Mouse (Mus musculus) heart, adult 2 months (tissue): ENCODE results near the gene Nr3c2. TPM values are rescaled to one million over a fixed set of nuclear protein-coding genes. Genes with fewer than 3 reads are reported as not detected.
A peak's percentile ranks its signal among the peaks of the same experiment; 100 is the strongest.

Experiments used
- DNase-seq, 2 experiments: peaks; one replicate each; pipeline ENCODE4 v3.0.0; 2021
- H3K27ac ChIP-seq: fragments of 200-600 bp; 2 replicates; pipeline ENCODE4 v1.8.1; 2022
- H3K27me3 ChIP-seq: fragments of 200-500 bp; 2 replicates; pipeline ENCODE4 v1.6.1; 2012; ENCODE audit warnings: mild to moderate bottlenecking, low read length, inconsistent platforms, mixed read lengths; ENCODE audit not compliant: control insufficient read depth, insufficient read depth
- H3K36me3 ChIP-seq: fragments of 200-500 bp; 2 replicates; pipeline ENCODE4 v1.6.1; 2012; ENCODE audit warnings: low read length, inconsistent platforms; ENCODE audit not compliant: control insufficient read depth, insufficient read depth
- H3K4me1 ChIP-seq: fragments of 200-500 bp; 2 replicates; pipeline ENCODE4 v1.6.1; 2011; ENCODE audit warnings: low read length; ENCODE audit not compliant: control insufficient read depth, insufficient read depth
- H3K4me3 ChIP-seq: fragments of 200-600 bp; 2 replicates; pipeline ENCODE4 v1.8.1; 2022
- H3K79me2 ChIP-seq: fragments of 200-500 bp; replicated peaks from 2 replicates; pipeline ENCODE4 v1.6.1; 2012; ENCODE audit warnings: mild to moderate bottlenecking, inconsistent platforms, low read length, moderate library complexity, mixed read lengths; ENCODE audit not compliant: control insufficient read depth, insufficient read depth
- H3K9ac ChIP-seq: fragments of 200-500 bp; 2 replicates; pipeline ENCODE4 v1.6.1; 2012; ENCODE audit warnings: low read depth, mild to moderate bottlenecking, control low read depth, inconsistent platforms, low read length, mixed read lengths
- CTCF ChIP-seq: fragments of 200-600 bp; IDR thresholded peaks from 2 replicates; pipeline ENCODE4 v1.8.1; 2022; ENCODE audit warnings: antibody characterized with exemption, mild to moderate bottlenecking, moderate library complexity
- EP300 ChIP-seq: fragments of 200-500 bp; IDR thresholded peaks from 2 replicates; pipeline ENCODE4 v1.6.1; 2011; ENCODE audit warnings: low read depth, low read length, control low read depth; ENCODE audit not compliant: insufficient read depth
- POLR2A ChIP-seq: fragments of 200-500 bp; IDR thresholded peaks from 2 replicates; pipeline ENCODE4 v1.6.1; 2011; ENCODE audit warnings: mild to moderate bottlenecking, low read depth, low read length, control low read depth; ENCODE audit not compliant: insufficient read depth
- WGBS: fragments of 180-500 bp; shearing (Covaris S2); methylation state at CpG from one replicate; pipeline ENCODE4 v1.1.7; 2018; 5-methylcytosine and 5-hydroxymethylcytosine counted together
- intact Hi-C: fragments of 180-260 bp; cut with DNase I; formaldehyde crosslinking; loops from one replicate; pipeline ENCODE4 v1.15.1; 2025
- polyA plus RNA-seq: library from polyadenylated mRNA; depleted of rRNA; stranded (reverse); fragments of >200 nt; gene quantifications from 2 replicates; pipeline ENCODE4 v1.2.3, GENCODE M21; 2012
- total RNA-seq, 2 experiments: library from RNA; stranded (reverse); gene quantifications; 2 replicates each; pipeline ENCODE4 v1.2.3; 2021

Gene Nr3c2
- total and polyA plus RNA-seq, 3 experiments: 7.0 to 27.8 (median 21.1) TPM

DNA sequence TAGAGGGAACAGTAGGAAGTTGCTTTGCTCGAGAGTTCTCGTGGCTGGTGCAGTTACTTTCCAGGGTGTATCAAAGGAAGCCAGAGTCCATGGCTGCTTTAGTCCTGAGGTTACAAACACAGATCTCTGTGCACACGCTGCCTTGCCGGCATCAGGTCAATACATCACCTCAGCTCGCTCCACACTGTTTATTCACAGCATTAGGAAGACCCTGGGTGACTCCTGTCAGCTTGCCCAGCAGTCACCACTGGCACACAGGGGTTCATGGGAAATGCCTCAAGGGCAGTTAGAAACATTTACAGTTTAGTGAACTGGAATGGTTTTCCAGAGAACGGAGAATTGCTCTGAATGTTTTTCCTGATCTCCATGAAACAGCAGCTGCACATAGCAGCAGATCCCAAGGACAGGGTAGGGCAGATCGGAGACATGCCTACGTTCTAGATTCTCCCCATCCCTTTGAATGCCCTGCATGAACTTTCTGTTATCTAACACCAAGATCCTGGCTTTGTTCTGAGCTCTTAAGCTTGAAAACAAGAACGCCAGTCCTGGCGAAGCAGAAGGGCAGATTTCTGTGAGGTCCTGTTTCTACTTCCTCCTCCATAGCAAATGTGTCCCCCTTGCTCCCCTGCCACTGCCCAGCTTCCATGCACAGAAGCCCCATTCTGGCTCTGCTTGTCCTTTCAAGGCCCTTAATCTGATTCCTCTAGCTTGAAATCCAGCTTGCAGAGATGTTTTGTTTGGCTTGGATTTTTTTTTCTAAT lies 221.7 kb downstream of the Nr3c2 start:
- no peak for TF ChIP-seq POLR2A
- TF ChIP-seq EP300: no peak
- no peak for TF ChIP-seq CTCF
- peak; percentile 24 to 30 for DNase-seq
- Histone ChIP-seq H3K4me3 (peak overlapping the region; percentile 2; the same call in 1 of the 2 replicates), H3K79me2 (peaks cover 3% of the 10 kb centered on the region), H3K36me3 (peaks cover 5% of the 10 kb centered on the region), H3K9ac (0 out of 2 replicates have a peak overlapping the region, but pooled peaks have one; percentile 8), H3K27me3 (no peaks in the 10 kb centered on the region), H3K27ac (peak overlapping the region; percentile 67), H3K4me1 (peaks cover 8% of the 10 kb centered on the region)
- intact Hi-C loops: no loop called here
- WGBS: 24% methylated on average over 10 of the region's 10 CpGs

DNA sequence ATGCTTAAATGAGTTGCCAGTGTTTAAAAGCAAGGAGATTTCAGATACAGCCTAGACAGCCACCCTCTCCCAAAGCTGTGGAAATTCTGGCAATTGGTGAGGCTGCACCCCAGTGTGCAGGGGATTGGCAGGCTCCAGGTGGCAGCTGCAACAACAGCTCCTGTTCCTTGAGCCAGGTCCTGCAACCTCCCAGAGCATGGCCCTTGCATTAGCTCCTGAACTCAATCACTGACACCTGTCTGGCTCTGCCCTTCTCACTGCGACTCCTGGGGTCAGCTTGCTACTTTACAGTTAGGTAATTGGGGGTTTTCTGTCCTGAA lies 222.3 kb downstream of the Nr3c2 start:
- intact Hi-C loops: no loop called here
- DNase-seq: peak; percentile 27 to 39
- peak overlapping the region; percentile 67 for H3K27ac ChIP-seq
- H3K36me3 ChIP-seq: peaks cover 5% of the 10 kb centered on the region
- H3K4me1 ChIP-seq: peaks cover 8% of the 10 kb centered on the region
- peaks cover 3% of the 10 kb centered on the region for H3K79me2 ChIP-seq
- no peaks in the 10 kb centered on the region for H3K27me3 ChIP-seq
- no peak overlapping the region for H3K9ac ChIP-seq
- no peak overlapping the region for H3K4me3 ChIP-seq
- WGBS: 30% methylated on average over 1 of the region's 1 CpGs
- TF ChIP-seq CTCF: no peak
- no peak for TF ChIP-seq POLR2A
- TF ChIP-seq EP300: no peak

DNA sequence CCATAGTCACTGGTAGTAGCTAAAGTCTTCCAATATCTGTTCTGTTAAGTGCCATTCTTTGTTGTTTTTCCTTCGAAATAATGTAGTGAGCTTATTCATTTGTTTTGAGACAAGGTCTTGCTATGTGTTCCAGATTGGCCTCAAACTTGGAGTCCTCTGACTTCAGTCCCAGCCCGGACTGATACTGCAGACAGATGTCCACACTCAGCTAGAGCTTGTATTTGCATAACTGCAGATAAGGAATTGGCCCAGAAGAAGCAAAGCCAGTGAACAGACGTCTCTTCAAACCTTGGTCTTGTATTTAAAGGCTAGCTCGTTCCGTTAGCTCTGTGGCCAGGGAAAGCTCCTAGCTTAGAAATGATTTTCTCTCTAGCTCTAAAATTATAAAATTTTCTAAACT lies 223.1 kb downstream of the Nr3c2 start:
- Histone ChIP-seq H3K27ac (peak overlapping the region; percentile 67), H3K27me3 (no peaks in the 10 kb centered on the region), H3K9ac (no peak overlapping the region), H3K4me3 (no peak overlapping the region), H3K4me1 (peaks cover 8% of the 10 kb centered on the region), H3K79me2 (peaks cover 2% of the 10 kb centered on the region), H3K36me3 (peaks cover 3% of the 10 kb centered on the region; the same call in 1 of the 2 replicates)
- intact Hi-C loops: no loop called here
- peak; percentile 73 for TF ChIP-seq EP300
- no peak for TF ChIP-seq POLR2A
- no peak for TF ChIP-seq CTCF
- peak in 1 of 2 experiments; percentile 64 for DNase-seq
- WGBS: 19% methylated on average over 5 of the region's 5 CpGs

DNA sequence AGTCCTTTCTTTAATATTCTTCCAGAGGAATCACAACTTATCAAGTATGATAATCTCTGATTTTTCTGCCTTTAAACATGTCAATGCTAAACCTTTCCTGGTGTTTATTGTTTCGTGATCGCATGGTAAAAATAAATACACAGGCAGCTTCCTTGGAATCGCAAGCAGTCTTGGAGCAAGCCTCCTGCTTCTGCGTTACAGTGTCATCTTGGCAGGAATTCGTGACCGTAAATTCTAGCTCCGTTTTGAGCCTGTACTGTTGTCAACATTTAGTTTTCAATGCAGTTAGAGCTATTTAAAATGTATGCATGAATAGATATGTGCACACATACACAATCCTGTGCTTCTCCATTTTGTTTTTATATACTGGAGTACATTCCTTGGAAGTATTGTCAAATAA lies 226.5 kb downstream of the Nr3c2 start:
- no peak for DNase-seq
- intact Hi-C loops: no loop called here
- 91% methylated on average over 7 of the region's 7 CpGs for WGBS

DNA sequence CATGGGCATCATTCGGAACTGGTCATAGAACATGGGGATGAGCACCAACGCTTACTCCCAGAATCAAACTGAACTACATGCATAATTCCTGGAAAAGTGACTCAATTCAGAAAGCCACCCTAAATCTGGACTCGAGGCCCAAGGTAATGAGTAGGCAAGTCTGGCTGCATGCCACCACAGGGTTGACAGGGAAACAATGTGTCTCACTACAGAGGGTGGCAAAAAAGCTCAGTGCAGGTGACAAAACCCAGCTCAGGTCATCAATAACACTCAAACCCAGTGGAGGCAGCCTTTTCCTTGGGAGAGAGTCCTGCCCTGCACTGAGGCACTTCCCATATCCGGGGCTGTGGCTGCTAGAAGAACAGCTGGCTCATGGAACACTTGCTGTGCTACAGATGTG lies 228.8 kb downstream of the Nr3c2 start:
- Histone ChIP-seq H3K9ac (no peak overlapping the region), H3K27ac (no peak overlapping the region), H3K4me3 (no peak overlapping the region), H3K27me3 (no peaks in the 10 kb centered on the region), H3K36me3 (no peaks in the 10 kb centered on the region; the same call in 1 of the 2 replicates), H3K4me1 (no peaks in the 10 kb centered on the region; the same call in 1 of the 2 replicates), H3K79me2 (peaks cover 2% of the 10 kb centered on the region)
- intact Hi-C loops: no loop called here
- TF ChIP-seq EP300 (no peak), POLR2A (no peak), CTCF (no peak)
- 76% methylated on average over 4 of the region's 4 CpGs for WGBS
- no peak for DNase-seq

More for the DNA sequence above, 226.5 kb downstream of the Nr3c2 start:
- Histone ChIP-seq H3K9ac (no peak overlapping the region), H3K27me3 (no peaks in the 10 kb centered on the region), H3K36me3 (peaks cover 3% of the 10 kb centered on the region; the same call in 1 of the 2 replicates), H3K4me3 (no peak overlapping the region), H3K27ac (no peak overlapping the region), H3K4me1 (peaks cover 6% of the 10 kb centered on the region), H3K79me2 (peaks cover 2% of the 10 kb centered on the region)
- TF ChIP-seq POLR2A: no peak
- TF ChIP-seq EP300: no peak
- TF ChIP-seq CTCF: no peak

DNA sequence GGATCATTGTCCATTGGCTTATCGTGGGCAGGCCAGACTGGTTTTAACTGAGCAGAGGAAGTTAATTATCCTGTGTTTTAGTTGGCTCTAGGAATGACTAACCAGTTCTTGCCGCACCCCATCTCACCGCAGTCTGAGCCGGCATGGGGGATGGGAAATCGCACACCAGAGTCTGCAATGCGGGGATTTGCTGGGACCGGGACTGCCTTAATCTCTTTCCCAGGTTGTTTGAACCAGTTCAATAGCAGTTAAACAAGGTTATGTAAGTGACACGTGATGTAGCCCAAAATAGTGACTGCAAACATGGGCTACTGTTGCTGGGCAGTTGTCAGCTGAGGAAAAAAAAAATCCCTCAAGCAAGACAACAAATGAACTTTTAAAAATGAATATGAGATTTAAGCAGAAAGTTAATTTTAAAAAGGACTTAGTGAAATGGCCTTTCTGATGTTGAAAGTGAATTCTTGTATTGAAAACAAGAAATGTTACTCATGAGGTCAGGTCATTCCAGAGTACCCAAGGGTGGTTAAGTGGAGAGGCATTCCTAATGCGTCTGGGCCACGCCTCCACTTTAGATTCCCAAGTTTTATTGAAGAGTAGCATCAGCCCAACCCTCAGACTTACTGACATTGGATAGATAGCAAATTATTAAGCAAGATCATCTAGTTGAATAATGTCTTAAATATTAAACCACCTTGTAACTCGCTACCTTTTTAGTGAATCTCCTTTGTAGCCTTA lies 233.8 kb downstream of the Nr3c2 start:
- H3K4me3 ChIP-seq: peak overlapping the region; percentile 31
- H3K79me2 ChIP-seq: no peaks in the 10 kb centered on the region
- peaks cover 2% of the 10 kb centered on the region; the same call in 1 of the 2 replicates for H3K36me3 ChIP-seq
- peak overlapping the region; percentile 19 for H3K9ac ChIP-seq
- peak; percentile 74 to 81 for DNase-seq
- WGBS: 22% methylated on average over 11 of the region's 11 CpGs
- peaks cover 5% of the 10 kb centered on the region for H3K4me1 ChIP-seq
- peak overlapping the region; percentile 86 for H3K27ac ChIP-seq
- TF ChIP-seq CTCF: no peak
- TF ChIP-seq EP300: peak; percentile 90
- peak; percentile 37; the same call in 1 of the 2 replicates for TF ChIP-seq POLR2A
- no peaks in the 10 kb centered on the region for H3K27me3 ChIP-seq
- intact Hi-C loops: loop anchor here (5.0 kb wide), 2 partner anchors 91 to 231 kb away; no protein-coding TSS in a partner anchor
